Mouse (Mus musculus) embryonic facial prominence, embryonic 10.5 days (tissue): ENCODE data around the gene Tmx2. TPM values are rescaled to one million over a fixed set of nuclear protein-coding genes. Genes with fewer than 3 reads are reported as not detected.
"Not testable (repeated sequence)": the region's sequence is repeated elsewhere in the genome, so short reads cannot be mapped to it uniquely, and the experiment has no call there.

Source experiments
- DNase-seq: peaks from one replicate; pipeline ENCODE4 v3.0.0-alpha.2; 2017; ENCODE audit warnings: low spot score
- H3K27ac ChIP-seq: fragments of 300-500 bp; sonication (generic); replicated peaks from 2 replicates; pipeline ENCODE4 v1.5.1; 2016; ENCODE audit warnings: mild to moderate bottlenecking
- H3K27me3 ChIP-seq: fragments of 300-500 bp; sonication (generic); replicated peaks from 2 replicates; pipeline ENCODE4 v1.6.1; 2016; ENCODE audit warnings: low read depth, mild to moderate bottlenecking; ENCODE audit not compliant: poor library complexity, severe bottlenecking
- H3K36me3 ChIP-seq: fragments of 300-500 bp; sonication (generic); replicated peaks from 2 replicates; pipeline ENCODE4 v1.6.1; 2016; ENCODE audit warnings: mild to moderate bottlenecking, moderate library complexity
- H3K4me1 ChIP-seq: fragments of 300-500 bp; sonication (generic); 2 replicates; pipeline ENCODE4 v1.6.1; 2016
- H3K4me3 ChIP-seq: fragments of 300-500 bp; sonication (generic); 2 replicates; pipeline ENCODE4 v1.5.1; 2016; ENCODE audit warnings: mild to moderate bottlenecking, moderate library complexity
- H3K9me3 ChIP-seq: fragments of 300-500 bp; sonication (generic); 2 replicates; pipeline ENCODE4 v1.6.1; 2016; ENCODE audit warnings: mild to moderate bottlenecking
- WGBS: fragments of 180-500 bp; shearing (Covaris S2); methylation state at CpG from one replicate; pipeline ENCODE4 v1.1.7; 2016; 5-methylcytosine and 5-hydroxymethylcytosine counted together
- polyA plus RNA-seq: library from polyadenylated mRNA; unstranded; fragments of >200 nt; fragmentation: Nextera tagmentation; extraction: Ambion mirVana; gene quantifications from 2 replicates; pipeline ENCODE4 v1.2.1, GENCODE M21; 2016

The Tmx2 gene
- polyA plus RNA-seq, 1 experiment from 2014 or later = 135 TPM

DNA sequence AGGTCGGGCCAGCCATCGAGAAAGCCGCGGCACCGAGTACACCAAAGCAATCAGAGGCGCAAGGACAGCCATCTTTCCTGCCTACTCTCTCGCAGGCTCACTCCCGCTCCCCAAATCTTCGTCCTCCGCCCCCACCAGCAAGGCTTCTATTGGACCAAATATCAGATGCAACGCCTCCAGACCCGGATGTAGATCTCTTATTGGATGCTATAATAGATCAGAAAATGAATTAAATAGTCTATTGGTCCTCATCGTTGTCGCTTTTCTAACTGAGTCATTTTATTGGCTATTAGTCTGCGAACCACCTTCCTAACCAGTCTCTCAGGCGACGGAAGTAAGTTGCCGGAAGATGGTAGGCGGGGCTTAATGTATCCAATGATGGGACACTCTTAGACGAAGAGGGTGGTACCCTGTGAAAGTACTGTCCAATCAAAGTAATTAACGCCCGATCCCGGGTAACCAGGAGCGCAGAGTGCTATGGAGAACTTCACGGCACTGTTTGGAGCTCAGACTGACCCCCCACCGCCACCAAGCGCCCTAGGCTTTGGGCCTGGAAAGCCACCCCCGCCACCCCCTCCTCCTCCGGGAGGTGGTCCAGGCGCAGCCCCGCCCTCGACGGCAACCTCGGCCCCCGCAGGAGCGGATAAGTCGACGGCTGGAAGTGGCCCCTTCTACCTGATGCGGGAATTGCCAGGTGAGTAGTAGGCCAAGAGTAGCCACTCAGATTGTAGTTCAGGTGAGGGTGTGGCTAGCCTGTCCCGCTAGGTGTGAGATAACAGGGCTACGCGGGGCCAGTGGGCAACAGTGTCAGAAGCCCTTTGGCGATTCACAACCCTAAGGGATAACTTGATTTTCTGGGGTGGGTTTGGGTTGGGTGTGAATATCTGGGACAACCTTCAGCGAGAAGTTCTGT, 716 bp downstream of the Tmx2 start, which contains the start of the genes Gm28635 and Med19:
TSS of gene Gm28635 (minus strand) at position 74 of the 913 bp plus-strand sequence.
TSS of gene Med19 (plus strand) at position 435 of the 913 bp plus-strand sequence.
- Histone ChIP-seq H3K4me3 (peak within 1 kb of the TSS; percentile 73), H3K36me3 (peaks cover 63% of the 10 kb centered on the region), H3K4me1 (peaks cover 25% of the 10 kb centered on the region), H3K27ac (peak within 1 kb of the TSS; percentile 82), H3K27me3 (no peaks in the 10 kb centered on the region), H3K9me3 (no peaks in the 10 kb centered on the region)
- WGBS = under 1% methylated on average over 44 of the region's 44 CpGs
- DNase-seq = peak; percentile 94

DNA sequence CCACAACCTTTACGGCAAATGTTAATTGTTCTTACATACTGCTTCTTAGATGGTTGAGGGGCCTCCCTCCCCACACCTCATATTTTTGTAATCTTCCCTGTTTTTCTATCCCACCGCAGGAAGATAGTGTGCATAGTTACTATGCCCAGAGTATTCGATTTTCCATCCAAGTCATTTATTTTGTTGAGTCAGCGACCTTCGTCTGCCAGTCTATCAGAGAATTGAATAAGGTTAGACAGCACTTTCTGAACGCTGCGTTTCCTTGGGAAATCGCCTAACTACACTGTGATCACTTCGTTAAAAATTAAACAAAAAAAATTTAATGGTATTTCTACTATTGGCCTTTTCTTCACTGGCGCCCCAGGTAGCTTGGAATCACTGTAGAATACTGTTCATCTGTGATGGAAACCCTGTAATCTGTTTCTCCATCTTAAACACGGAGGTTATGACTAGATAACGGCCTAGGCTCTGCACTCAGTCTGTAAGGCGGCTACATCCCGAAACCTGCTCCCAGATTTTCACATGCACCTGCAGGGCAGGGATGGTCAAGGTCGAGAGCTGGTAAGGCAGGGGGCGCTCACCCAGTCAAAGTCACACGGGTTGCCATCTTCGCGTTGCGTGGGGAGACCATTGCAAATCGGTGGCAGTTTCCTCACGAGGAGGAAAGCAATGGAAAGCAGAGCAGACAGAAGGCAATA, 1.5 kb downstream of the Tmx2 start:
- Histone ChIP-seq H3K27ac (peak overlapping the region; percentile 80), H3K9me3 (no peaks in the 10 kb centered on the region), H3K27me3 (no peaks in the 10 kb centered on the region), H3K36me3 (peaks cover 63% of the 10 kb centered on the region), H3K4me1 (peaks cover 25% of the 10 kb centered on the region), H3K4me3 (peak overlapping the region; percentile 73)
- WGBS = 12% methylated on average over 22 of the region's 22 CpGs
- no peak for DNase-seq

DNA sequence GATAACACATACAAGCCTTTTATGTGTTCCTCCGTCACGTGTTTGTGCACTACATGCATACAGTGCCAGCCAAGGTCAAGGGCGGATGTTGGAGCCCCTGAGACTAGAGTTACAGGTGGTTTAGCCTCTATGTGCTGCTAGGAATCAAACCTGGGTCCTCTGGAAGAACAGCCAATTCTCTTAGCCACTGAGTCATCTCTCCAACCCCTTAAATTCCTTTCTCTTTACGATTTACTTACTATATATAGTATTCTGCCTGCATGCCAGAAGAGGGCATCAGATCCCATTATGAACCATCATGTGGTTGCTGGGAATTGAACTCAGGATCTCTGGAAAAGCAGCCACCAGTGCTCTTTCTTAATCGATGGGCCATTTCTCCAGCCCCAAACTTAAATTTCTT, 7.4 kb downstream of the Tmx2 start:
- not testable (repeated sequence) for H3K27ac ChIP-seq, H3K9me3 ChIP-seq, DNase-seq, H3K27me3 ChIP-seq
- H3K4me1 ChIP-seq = peaks cover 18% of the 10 kb centered on the region
- peaks cover 65% of the 10 kb centered on the region for H3K36me3 ChIP-seq
- H3K4me3 ChIP-seq = peak overlapping the region; percentile 93; the same call in 1 of the 2 replicates
- 72% methylated on average over 4 of the region's 5 CpGs for WGBS

DNA sequence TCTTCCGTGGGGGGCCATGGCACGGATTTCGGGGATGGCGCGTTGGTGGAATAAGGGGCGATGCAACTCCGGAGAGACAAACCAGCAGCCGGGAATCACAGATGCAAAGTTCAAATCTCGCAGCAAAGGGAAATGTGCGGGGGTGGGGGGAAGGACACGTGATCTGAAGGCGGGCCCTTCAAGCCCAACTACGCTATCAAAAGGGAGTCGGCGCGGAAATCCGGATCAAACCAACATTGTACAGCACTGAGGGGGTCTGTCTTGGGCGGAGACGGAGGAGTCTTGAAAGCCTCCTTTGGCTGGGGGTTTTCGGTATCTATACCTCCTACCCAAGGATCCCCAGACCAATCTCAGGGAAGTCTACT, 8.4 kb downstream of the Tmx2 start, which contains the start of gene Selenoh:
TSS of gene Selenoh (minus strand) at position 202 of the 365 bp plus-strand sequence.
- Histone ChIP-seq H3K9me3 (no peaks in the 10 kb centered on the region), H3K27me3 (no peaks in the 10 kb centered on the region), H3K4me1 (peaks cover 13% of the 10 kb centered on the region), H3K36me3 (peaks cover 56% of the 10 kb centered on the region), H3K27ac (peak within 1 kb of the TSS; percentile 99), H3K4me3 (peak within 1 kb of the TSS; percentile 93)
- WGBS = 0% methylated on average over 20 of the region's 20 CpGs
- DNase-seq = peak; percentile 94

DNA sequence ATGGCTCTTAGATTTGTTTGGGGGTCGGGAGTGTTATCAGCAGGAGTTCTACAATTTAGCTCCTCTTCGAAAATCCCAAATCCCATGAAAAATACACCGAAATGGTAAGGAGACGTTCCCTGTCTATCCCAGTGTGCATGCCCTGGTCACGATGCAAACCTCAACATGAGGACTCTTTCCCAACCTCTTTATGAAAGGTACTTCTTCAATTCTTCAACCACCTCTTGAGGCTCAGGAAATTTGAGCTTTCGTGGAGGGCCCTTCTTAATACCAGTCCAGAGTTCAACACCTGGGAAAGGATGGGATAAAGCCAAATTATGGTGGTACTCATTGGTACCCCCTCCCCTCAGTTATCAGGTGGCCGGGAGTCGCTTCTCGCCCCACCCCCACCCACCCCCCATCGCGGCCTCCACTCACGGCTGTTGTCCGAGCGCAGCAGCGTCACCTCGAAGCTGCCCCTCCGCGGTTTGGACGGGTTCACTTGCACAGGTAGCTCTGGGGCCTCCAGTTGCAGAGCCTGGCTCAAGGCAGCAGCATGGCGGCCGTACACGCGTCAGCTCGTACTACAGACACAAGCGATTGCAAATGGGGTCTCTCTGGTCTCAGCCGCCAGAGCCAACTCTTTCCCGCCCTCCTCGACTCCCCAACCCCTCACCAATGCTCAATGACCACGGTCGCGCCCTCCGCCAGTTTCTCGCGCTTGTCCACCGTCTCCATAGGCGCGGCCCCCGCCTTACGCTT, 8.9 kb downstream of the Tmx2 start:
- peak overlapping the region; percentile 99 for H3K27ac ChIP-seq
- no peak for DNase-seq
- peak overlapping the region; percentile 93 for H3K4me3 ChIP-seq
- no peaks in the 10 kb centered on the region for H3K27me3 ChIP-seq
- peaks cover 50% of the 10 kb centered on the region for H3K36me3 ChIP-seq
- H3K4me1 ChIP-seq = peaks cover 13% of the 10 kb centered on the region
- WGBS = 3% methylated on average over 39 of the region's 39 CpGs
- no peaks in the 10 kb centered on the region for H3K9me3 ChIP-seq

DNA sequence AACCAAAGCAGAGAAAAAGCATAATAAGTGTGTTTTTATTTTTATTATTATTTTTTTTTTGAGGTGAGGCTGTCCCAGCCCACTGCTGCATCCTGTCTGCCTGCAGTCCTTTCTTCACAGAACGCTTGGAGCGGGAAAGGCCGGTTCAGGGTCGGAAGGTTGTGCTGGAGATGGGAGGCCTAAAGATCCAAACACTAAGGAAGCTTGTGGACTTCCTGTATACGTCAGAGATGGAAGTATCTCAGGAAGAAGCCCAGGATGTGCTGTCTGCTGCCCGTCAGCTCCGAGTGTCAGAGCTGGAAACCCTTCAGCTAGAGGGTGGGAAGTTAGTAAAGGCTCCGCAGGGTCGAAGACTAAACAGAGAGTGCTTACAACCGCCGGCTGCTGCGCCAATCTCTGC, 12.9 kb downstream of the Tmx2 start:
- no peak for DNase-seq
- Histone ChIP-seq H3K4me3 (no peak overlapping the region), H3K4me1 (peaks cover 11% of the 10 kb centered on the region), H3K27me3 (no peaks in the 10 kb centered on the region), H3K9me3 (no peaks in the 10 kb centered on the region), H3K27ac (no peak overlapping the region), H3K36me3 (peaks cover 24% of the 10 kb centered on the region)
- WGBS = 58% methylated on average over 12 of the region's 12 CpGs

DNA sequence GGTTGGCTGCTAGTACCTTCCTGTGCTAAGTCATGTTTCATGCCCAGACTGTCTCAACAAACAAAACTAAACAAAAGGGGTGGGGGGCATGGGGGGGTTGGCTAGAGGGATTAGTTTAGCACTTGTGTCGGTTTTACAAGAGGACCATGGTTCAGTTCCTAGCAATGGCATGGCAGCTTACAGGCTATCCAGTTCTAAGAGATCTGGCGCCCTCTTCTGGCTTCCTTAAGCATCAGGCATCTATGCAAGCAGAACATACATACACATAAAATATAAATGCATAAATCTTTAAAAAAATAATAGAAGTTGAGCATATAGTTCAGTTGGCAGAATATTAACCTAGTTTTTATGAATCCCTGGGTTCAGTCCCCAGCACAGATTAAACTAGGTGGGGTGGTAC, 16.1 kb downstream of the Tmx2 start:
- H3K27me3 ChIP-seq = no peaks in the 10 kb centered on the region
- H3K36me3 ChIP-seq = peaks cover 8% of the 10 kb centered on the region
- H3K4me3 ChIP-seq = no peak overlapping the region
- 28% methylated on average over 2 of the region's 2 CpGs for WGBS
- no peak overlapping the region for H3K27ac ChIP-seq
- DNase-seq = peak; percentile 41
- H3K4me1 ChIP-seq = no peaks in the 10 kb centered on the region
- H3K9me3 ChIP-seq = peaks cover 4% of the 10 kb centered on the region; the same call in 1 of the 2 replicates

DNA sequence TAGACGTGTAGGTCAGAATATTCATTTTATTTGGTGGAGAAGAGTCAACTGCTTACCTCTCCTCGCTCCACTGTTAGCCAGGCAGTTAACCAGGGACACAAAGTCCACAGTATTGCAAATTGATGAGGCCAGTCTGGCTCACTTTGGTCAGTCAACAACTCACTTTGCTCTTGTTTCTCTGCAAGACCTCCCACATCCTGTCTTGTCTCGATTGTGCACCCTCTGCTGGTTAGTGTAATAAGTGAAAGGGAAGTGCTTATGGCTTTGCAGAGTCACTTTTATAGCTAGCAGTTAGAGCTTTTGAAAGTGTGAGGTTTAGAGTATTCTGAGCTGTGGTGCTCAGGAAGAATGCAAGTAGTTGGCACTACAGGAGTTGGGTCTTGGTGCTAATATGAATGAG, 18.7 kb downstream of the Tmx2 start:
- Histone ChIP-seq H3K4me3 (no peak overlapping the region), H3K4me1 (no peaks in the 10 kb centered on the region), H3K36me3 (no peaks in the 10 kb centered on the region), H3K27ac (no peak overlapping the region), H3K9me3 (peaks cover 4% of the 10 kb centered on the region; the same call in 1 of the 2 replicates), H3K27me3 (no peaks in the 10 kb centered on the region)
- DNase-seq = no peak
- WGBS = 68% methylated on average over 3 of the region's 3 CpGs

DNA sequence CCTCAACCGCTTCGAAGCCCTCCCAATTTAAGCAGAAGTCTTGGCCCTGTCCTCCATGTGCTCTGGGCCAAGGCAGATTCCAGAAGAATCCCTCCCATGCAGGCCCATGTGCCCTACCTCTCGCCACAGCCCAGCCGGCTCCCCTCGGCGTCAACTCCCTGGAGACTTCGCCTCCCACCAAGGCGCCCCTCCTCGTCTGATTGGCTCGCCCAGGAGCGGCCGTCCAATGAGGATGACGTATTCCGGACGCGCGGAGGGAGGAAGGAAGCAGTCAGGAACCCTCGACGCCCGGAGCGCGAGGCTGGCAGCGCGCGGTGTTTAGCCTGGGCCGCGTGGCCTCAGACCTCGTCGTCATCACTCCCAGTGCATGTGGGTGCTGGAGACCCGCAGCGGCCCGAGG, 20.1 kb downstream of the Tmx2 start, which contains the start of gene Btbd18:
TSS of gene Btbd18 (plus strand) at position 274 of the 400 bp plus-strand sequence.
- Histone ChIP-seq H3K36me3 (no peaks in the 10 kb centered on the region), H3K27me3 (no peaks in the 10 kb centered on the region), H3K4me3 (no peak within 1 kb of the TSS), H3K9me3 (peaks cover 4% of the 10 kb centered on the region; the same call in 1 of the 2 replicates), H3K4me1 (no peaks in the 10 kb centered on the region), H3K27ac (no peak within 1 kb of the TSS)
- WGBS = 93% methylated on average over 32 of the region's 32 CpGs
- no peak for DNase-seq

DNA sequence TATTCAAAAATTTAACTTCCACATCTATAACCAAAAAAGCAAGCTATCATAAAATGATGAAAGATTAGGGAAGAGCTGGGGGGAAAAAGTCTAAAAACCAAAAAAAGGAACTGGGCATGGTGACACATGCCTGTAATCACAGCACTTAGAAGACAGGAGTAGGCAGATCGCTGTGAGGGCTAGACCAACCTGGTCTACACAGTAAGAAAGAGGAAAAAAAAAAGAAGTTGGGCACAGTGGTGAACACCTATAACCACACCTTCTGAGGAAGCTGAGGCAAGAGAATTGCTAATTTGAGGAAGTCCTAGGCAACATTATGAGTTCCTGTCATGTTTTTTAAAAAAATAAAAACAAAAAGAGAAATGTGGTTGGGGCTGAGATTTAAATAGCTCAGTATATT, 23.1 kb downstream of the Tmx2 start:
- Histone ChIP-seq H3K27me3 (no peaks in the 10 kb centered on the region), H3K36me3 (no peaks in the 10 kb centered on the region), H3K4me3 (no peak overlapping the region), H3K4me1 (peaks cover 3% of the 10 kb centered on the region; the same call in 1 of the 2 replicates), H3K9me3 (peaks cover 4% of the 10 kb centered on the region; the same call in 1 of the 2 replicates), H3K27ac (no peak overlapping the region)
- 74% methylated on average over 1 of the region's 1 CpGs for WGBS
- no peak for DNase-seq

DNA sequence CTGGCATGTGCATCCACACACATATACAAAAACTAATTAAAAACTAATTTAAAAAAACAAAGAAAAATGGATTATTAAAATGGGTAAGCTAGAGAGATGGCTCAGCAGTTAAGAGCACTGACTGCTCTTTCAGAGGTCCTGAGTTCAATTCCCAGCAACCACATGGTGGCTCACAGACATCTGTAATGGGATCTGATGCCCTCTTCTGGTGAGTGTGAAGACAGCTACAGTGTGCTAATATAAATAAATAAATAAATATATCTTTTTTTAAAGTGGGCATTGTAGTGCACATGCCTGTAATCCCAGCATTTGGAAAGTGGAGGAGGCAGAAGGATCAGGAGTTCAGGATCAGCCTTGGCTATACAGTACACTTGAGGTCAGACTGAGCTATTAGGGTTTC, 25.6 kb downstream of the Tmx2 start:
- Histone ChIP-seq H3K27me3 (no peaks in the 10 kb centered on the region), H3K36me3 (no peaks in the 10 kb centered on the region), H3K4me1 (peaks cover 12% of the 10 kb centered on the region), H3K9me3 (no peaks in the 10 kb centered on the region), H3K4me3 (no peak overlapping the region), H3K27ac (no peak overlapping the region)
- DNase-seq = no peak
